Mouse (Mus musculus) MEL-GATA-1-ER (cell line): ENCODE results near the gene Copz2.

ENCODE experiments used
- DNase-seq: peaks from one replicate; pipeline ENCODE4 v3.0.0-alpha.2; 2012; ENCODE audit warnings: low read depth; ENCODE audit errors: extremely low read depth

Gene Copz2

GRCm38 (mm10) chr11:96902639-96903635, 53.3 kb downstream of the Copz2 start:
- no peak for DNase-seq

DNA sequence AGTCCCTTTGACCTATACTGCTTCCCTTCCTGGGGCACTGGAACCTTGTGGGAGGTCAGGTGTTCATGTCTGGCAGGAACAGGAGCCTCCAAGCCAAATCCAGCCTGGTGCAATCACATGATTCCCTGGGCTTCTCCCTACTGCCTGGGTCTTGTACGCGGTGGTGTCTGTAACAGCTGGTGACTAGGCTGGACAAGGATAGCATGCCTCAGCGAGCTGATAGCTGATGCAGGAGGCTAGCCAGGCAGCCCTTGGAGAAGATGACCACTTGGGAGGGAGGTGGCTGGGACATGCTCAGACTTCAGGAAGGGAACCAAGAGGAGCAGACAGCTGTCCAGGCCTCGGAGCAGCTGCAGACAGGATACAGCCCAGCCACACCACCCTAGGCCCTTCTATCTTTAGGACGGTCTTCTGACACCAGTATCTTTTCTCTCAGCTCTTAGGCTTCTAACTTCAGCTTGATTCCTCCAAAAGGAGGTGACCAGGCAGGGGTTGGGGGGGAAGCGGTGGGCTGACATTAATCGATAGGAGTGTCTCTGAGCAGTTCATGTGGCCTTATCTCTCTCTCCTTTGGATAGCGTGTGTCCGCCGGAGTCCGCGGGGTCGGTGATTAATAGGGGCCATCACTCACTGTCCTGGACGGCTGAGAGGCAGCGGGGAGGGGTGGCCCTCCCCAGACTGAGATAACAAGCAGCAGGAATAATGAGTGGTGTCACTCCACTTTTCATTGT, 56.9 kb downstream of the Copz2 start:
- no peak for DNase-seq

DNA sequence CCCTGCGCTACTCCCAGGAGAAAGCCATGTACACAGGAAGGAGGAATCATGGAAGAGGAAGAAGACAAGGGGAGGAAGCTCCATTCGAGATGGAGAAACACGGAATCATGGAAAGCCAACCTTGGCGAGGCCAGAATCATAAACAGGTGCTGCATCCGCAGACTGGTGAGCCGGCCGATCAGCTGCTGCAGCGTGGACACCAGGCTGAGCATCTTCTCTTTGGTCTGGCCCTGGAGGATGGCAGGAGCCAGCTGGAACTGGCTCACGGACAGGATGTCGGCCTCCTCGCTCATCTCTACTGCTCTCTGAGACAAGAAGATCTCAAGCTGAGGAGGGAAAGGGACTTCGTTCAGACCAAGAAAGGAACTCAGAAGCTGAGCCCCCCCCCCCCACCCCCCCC, 58.9 kb downstream of the Copz2 start:
- DNase-seq = no peak

- no peak for DNase-seq
Measured at GRCm38 (mm10) chr11:96910003-96910402, 60.3 kb downstream of the Copz2 start.
